Mouse (Mus musculus): ENCODE measurements around the gene Cryba4.

The Cryba4 gene

DNA sequence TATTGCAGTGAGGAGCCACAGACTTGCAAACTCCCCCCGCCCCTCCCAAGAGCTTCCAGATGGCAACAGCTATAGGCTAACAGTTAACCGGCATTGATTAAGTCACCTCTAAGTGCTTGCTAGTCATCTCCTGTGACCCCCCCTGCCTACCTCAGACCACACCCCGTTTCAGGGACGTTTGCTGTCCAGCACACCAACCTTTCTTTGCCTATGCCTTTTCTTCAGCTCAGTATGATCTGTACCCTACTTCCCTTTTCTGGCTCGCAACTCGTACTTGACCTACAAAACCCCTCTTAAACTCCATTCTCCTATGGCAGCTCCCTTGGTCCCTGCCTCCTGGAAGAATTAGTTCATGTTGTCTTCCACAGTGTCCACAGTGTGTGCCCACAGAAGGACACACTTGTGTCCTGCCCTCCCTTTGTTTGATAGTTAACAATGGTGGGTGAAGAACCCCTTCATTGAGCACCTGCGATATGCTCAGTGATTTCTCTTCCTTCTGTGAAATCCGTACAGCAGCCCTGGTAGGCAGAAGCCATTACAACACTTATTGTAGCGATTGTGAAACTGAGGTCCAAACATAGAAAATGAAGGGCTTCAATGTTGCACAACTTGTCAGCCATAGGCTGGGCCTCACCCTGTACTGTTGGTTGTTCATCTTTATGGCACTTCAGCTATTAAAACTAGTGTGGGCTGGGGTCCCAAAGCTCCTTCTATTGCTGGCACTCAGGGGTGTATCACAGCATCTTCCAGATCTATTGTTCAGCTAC is 13.9 kb upstream of the Cryba4 start:
- DNase-seq (ENCODE audit: low read depth, low spot score): no peak

DNA sequence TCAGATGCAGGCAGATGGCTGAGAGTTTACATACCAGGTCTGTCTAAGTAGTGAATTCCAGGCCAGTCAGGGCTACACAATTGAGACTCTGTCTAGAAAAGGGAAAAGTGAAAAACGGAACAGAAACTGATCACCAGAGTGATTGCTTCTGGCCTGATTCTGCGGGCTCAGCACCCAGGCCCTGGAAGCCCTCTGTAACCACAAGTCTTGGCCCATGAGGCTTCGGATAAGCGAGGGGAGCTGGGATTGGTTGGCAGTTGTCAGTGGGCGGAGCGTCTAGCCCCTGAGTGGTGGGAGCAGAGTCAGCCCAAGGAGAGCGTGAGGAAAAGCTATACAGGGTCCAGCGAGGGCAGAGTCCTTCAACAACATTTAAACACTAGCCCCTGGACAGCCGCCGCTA is 13.2 kb upstream of the Cryba4 start:
- no peak for DNase-seq (ENCODE audit: low read depth, low spot score)

DNA sequence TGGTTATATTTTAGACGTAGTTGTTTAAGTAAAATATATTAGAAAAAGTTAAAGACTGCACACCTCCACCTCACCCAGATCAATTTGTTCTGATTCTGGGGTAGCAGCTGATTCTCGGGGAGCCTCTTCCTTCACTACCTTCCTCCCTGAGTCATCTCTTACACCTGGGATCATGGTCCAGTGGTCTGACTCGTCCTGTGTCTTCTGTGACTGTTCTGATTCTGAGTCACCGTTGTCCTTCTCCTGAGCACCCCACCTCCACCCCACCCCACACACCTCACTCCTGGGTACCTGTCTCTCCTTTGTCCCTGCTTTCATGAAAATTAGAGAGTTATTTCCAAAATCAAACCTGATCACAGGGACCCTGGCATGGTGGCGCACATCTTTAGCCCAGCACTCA is 12.8 kb upstream of the Cryba4 start:
- DNase-seq (ENCODE audit: low read depth, low spot score): no peak

- DNase-seq (ENCODE audit: low read depth, low spot score): no peak
Observed at GRCm38 (mm10) chr5:112264099-112264498, 11.8 kb upstream of the Cryba4 start.

GRCm38 (mm10) chr5:112260818-112261217 is 8.5 kb upstream of the Cryba4 start:
- DNase-seq (ENCODE audit: low read depth, low spot score): no peak

GRCm38 (mm10) chr5:112259862-112260650 is 7.7 kb upstream of the Cryba4 start:
- DNase-seq (ENCODE audit: low read depth, low spot score): no peak

DNA sequence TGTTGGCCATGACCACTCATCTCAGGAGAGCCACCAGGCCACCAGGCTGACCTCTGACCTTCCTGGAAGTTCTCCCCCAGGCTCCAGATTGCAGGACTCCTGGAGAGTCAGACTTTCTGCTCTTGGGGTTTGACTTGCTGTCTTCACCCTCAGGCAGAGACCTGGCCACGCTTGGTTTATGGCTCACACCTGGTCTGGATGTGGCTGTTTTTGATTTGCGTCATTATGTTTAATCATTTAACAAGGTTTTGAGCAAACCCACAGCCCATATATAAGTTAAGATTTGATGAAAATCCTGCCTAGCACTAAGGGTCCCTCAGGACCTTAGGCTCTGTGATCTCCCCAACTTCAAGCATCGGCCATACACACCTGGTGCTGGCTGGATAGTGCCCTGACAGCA is 5.6 kb upstream of the Cryba4 start:
- no peak for DNase-seq (ENCODE audit: low read depth, low spot score)

- DNase-seq (ENCODE audit: low read depth, low spot score): no peak
Observed at GRCm38 (mm10) chr5:112256457-112256856, 4.1 kb upstream of the Cryba4 start.

DNA sequence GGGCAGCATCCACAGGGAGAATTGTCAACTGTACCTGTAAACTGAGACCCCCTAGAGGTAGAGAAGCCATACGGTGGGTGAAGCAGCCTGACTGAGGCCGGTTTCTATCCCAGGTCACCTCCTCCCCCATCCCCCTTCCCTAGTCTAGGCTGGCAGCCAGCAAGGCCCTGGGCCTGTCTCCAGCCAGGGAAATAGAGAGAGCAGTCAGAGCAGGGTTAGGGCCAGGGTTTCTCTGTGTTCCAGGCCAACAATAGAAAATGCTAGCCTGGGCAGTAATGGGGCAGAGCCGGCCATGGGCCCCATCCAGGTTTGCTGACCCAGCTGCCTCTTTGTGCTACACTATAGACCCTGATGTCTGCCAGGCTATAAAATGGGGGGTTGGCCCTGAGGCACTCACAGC is 3.1 kb upstream of the Cryba4 start, which contains the start of gene Crybb1:
Gene Crybb1, plus strand, starts transcription at position 390 of the 400 bp plus-strand sequence.
- DNase-seq (ENCODE audit: low read depth, low spot score): peak; percentile 74

DNA sequence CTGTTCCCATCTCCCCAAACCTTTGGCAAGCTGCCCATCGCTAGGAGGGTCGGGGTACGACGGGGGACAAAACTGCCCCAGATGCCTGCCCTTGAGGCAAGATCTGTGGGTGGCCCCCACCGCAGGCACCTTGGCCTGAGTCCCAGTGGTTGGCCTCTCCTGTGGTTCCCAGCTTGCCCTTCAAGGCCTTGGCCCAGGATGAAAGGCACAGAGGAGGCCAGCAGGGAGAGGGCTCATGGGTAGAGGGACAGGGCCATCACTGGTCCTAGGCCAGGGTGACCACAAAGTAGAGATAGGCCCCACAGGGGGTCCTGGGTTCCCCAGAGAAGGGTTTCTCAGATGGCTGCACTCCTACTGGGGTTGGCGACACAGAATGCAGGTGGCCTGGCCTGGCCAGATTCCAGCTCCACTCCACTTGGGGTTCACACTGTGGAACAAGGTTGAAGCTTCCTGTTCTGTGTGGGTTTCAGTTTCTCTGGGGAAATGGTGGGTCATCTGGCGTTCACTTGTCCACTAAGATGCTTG is 2.0 kb upstream of the Cryba4 start:
- peak; percentile 74 for DNase-seq (ENCODE audit: low read depth, low spot score)

GRCm38 (mm10) chr5:112253169-112253568 is 851 bp upstream of the Cryba4 start:
- DNase-seq (ENCODE audit: low read depth, low spot score): no peak

- no peak for DNase-seq (ENCODE audit: low read depth, low spot score)
Observed at GRCm38 (mm10) chr5:112249106-112249505, 3.2 kb downstream of the Cryba4 start.

- DNase-seq (ENCODE audit: low read depth, low spot score): no peak
Observed at GRCm38 (mm10) chr5:112247399-112247798, 4.9 kb downstream of the Cryba4 start.

GRCm38 (mm10) chr5:112244890-112245615 is 7.3 kb downstream of the Cryba4 start:
- DNase-seq (ENCODE audit: low read depth, low spot score): no peak

GRCm38 (mm10) chr5:112244275-112244562 is 8.1 kb downstream of the Cryba4 start:
- DNase-seq (ENCODE audit: low read depth, low spot score): no peak

- DNase-seq (ENCODE audit: low read depth, low spot score): no peak
Observed at GRCm38 (mm10) chr5:112243539-112244274, 8.6 kb downstream of the Cryba4 start.

- no peak for DNase-seq (ENCODE audit: low read depth, low spot score)
Observed at GRCm38 (mm10) chr5:112243041-112243440, 9.3 kb downstream of the Cryba4 start.

DNA sequence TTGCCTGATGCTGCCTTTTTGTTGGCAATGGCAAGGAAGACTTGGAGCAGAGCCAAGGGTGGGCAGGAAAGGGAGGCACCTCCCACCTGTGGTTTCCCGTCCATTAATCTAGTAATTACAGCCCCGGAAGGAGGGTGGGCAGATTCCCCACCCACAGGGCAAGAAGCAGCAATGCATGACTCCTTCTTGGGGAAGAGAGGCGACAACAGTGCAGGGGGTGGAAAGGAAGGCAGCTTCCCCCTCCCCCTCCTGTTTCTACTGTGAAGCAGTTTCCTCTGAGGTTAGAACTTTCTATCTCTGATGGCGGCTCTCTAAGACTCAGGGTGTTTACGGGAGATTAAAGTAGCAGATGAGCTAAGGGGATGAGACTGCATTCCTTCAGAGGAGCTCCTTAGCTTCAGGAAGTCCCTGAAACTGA is 9.9 kb downstream of the Cryba4 start:
- DNase-seq (ENCODE audit: low read depth, low spot score): no peak

DNA sequence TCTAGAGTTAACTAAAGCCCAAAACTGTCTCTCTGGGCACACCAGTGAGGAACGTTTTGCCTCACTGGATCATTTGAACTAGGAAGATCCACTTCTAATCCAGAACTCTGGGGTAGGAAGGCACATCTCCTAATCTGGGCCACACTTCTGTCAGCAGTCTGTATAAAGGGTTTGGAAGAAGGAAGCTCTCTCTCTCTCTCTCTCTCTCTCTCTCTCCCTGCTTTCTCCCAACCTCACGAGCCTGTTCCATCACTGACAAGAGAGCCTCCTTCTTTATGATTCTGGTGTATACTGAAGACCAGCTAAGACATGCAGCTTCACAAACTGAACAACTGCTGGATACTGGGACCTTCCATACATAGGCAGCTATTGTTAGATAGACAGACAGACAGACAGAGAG is 10.5 kb downstream of the Cryba4 start:
- DNase-seq (ENCODE audit: low read depth, low spot score): no peak

DNA sequence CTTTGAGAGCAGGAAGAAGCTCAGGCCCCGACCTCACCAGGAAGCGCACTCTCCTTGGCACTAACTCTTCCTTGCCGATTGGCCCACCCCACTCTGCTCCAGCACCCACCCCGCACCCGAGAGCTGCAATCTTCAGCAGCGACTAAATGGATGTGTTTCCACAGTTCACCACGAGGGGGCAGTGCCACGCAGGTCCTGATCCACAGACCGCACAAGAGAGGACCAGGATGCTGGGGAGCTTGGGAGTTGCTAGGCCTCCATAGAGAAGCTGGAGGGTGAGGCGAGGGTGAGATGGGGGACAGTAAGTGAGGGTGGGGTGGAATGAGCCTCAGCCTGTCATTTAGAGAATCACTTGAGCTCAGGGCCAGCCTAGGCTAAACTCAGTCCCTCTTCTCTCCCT is 11.6 kb downstream of the Cryba4 start:
- DNase-seq (ENCODE audit: low read depth, low spot score): peak; percentile 68

- no peak for DNase-seq (ENCODE audit: low read depth, low spot score)
Observed at GRCm38 (mm10) chr5:112238781-112239482, 13.4 kb downstream of the Cryba4 start.

Data from skeletal muscle tissue, adult 2 months (tissue).